Mouse (Mus musculus) left cerebral cortex, adult 8-10 months (tissue): ENCODE results near the gene Senp3. TPM values are rescaled to one million over a fixed set of nuclear protein-coding genes. Genes with fewer than 3 reads are reported as not detected.

ENCODE experiments used
- DNase-seq, 2 experiments: peaks; one replicate each; pipeline ENCODE4 v3.0.0; 2022; ENCODE audit warnings: low spot score in 2 of 2
- total RNA-seq, 4 experiments: library from RNA; stranded (reverse); gene quantifications; 2 replicates each; pipeline ENCODE4 v1.2.4; 2022

Gene Senp3
- total RNA-seq, 4 experiments from 2014 or later, result 72.6 to 96.8 (median 83.6) TPM

GRCm38 (mm10) chr11:69682840-69683533 is 1.1 kb upstream of the Senp3 start:
- DNase-seq, result peak; percentile 67 to 83

- DNase-seq, result no peak
These were observed 440 bp upstream of the Senp3 start for GRCm38 (mm10) chr11:69682209-69682839.

GRCm38 (mm10) chr11:69680136-69680855 is 1.6 kb downstream of the Senp3 start:
- DNase-seq, result no peak

- no peak for DNase-seq
These were observed 2.7 kb downstream of the Senp3 start for GRCm38 (mm10) chr11:69679144-69679543.

GRCm38 (mm10) chr11:69672211-69672706 is 9.6 kb downstream of the Senp3 start, which contains the start of gene Eif4a1:
TSS of gene Eif4a1 (minus strand) at chr11:69672423.
- peak; percentile 100 for DNase-seq

GRCm38 (mm10) chr11:69671726-69672124 is 10.2 kb downstream of the Senp3 start:
- no peak for DNase-seq

GRCm38 (mm10) chr11:69670786-69671725 is 10.8 kb downstream of the Senp3 start:
- peak; percentile 81 to 90 for DNase-seq

- no peak for DNase-seq
These were observed 15.2 kb downstream of the Senp3 start for GRCm38 (mm10) chr11:69666665-69667005.

- DNase-seq, result peak; percentile 34 to 70
These were observed 15.8 kb downstream of the Senp3 start, which contains the start of gene Cd68 for GRCm38 (mm10) chr11:69665961-69666664. TSS of gene Cd68 (minus strand) at chr11:69666153.

- DNase-seq, result no peak
These were observed 16.4 kb downstream of the Senp3 start for GRCm38 (mm10) chr11:69665457-69665960.

- DNase-seq, result no peak
These were observed 17.0 kb downstream of the Senp3 start for GRCm38 (mm10) chr11:69664841-69665240.

- DNase-seq, result no peak
These were observed 18.1 kb downstream of the Senp3 start for GRCm38 (mm10) chr11:69663795-69664194.

- no peak for DNase-seq
These were observed 18.8 kb downstream of the Senp3 start for GRCm38 (mm10) chr11:69662967-69663671.

- DNase-seq, result peak; percentile 84 to 96
These were observed 19.5 kb downstream of the Senp3 start, which contains the start of gene Mpdu1 for GRCm38 (mm10) chr11:69662213-69662966. TSS of gene Mpdu1 (minus strand) at chr11:69662642.

- DNase-seq, result no peak
These were observed 20.5 kb downstream of the Senp3 start for GRCm38 (mm10) chr11:69661221-69661881.

- no peak for DNase-seq
These were observed 24.4 kb downstream of the Senp3 start for GRCm38 (mm10) chr11:69657462-69657881.

GRCm38 (mm10) chr11:69656617-69657461 is 25.0 kb downstream of the Senp3 start:
- DNase-seq, result no peak
